Mouse (Mus musculus) frontal cortex, postnatal 14 days (tissue): Measurements from ENCODE around the gene Zfp667.
A peak's percentile ranks its signal among the peaks of the same experiment; 100 is the strongest.
"Not testable (repeated sequence)": the region's sequence is repeated elsewhere in the genome, so short reads cannot be mapped to it uniquely, and the experiment has no call there.

ENCODE experiments used
- DNase-seq, 2 experiments: peaks; one replicate each; pipeline ENCODE4 v3.0.0; 2022; ENCODE audit warnings: low spot score in 2 of 2

Gene Zfp667

DNA sequence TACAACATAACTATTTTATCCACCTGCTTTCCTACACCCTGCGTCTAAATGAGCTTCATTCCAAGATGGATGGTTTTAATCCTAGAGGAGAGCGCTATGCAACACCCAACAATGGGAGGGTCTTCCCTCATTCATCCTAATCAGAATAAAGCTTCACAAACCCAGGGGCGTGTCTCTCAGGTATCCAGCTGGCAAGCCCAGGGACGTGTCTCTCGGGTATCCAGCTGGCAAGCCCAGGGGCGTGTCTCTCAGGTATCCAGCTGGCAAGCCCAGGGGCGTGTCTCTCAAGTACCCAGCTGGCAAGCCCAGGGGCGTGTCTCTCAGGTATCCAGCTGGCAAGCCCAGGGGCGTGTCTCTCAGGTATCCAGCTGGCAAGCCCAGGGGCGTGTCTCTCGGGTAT is 14.4 kb downstream of the Zfp667 start:
- DNase-seq = not testable (repeated sequence)

DNA sequence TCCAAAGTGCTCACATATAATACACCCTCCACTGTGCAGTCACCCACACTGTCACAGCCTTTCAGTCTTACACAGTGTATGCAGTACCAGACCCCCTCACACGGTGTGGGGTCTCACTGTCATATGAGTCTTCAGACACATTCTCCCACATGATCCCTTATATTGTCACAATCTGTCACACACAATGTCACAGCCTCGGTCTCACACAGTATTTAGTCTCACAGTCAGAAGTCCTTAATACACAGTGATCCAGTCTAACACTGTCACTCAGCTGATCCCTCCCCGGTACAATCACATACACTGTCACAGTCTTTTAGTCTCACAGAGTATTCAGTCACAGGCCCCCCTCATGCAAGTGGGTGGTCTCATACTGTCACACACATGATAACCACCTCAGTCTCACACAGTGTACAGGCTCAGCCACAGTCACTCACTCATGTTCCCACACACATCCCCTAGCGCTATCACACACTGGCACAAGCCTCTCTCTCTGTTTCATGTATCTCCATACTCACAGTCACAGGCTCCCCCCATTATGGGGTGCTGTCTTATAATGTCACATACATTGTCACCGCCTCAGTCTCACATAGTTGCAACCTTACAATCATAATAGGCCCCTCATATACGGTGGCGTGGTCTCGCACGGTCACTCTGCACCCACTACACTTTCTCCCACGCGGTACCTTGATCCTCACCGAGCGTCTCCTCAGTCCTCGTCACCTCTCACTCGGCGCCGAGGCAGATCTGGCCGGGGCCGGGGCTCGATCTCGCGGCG is 44.3 kb downstream of the Zfp667 start:
- DNase-seq = peak; percentile 31 to 33

DNA sequence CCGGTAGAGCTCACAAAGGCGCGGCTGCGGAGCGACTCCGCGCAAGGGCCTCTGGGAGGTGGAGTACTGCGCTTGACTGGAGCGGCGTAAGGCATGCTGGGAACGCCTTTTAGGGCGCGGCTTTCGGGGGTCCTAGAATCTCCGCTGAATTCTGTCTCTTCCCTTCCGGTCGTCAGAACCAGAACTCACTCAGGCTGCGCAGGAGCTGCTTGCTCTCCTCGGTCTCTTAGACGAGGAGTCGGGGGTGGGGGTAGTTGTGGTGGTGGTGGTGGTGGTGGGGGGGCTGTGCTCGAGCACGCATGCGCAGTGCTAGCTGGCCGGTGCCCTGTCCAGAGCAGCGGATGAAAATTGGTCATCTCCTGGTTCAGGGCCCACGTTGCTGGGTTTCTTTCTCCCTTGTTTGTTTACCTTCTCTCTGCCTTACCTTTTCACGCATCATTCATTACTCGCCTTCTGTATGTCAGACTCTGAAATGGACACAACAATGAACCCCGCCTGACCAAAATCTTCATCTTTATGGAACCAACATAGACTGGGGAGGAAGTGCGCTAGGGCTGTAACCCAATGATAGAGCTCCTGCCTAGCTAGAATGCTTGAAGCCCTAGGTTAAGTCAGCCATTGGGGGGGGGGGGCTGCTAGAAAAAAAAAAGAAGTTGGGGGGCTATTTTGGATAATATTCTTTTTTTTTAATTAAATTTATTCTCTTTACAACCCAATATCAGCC is 45.0 kb downstream of the Zfp667 start, which contains the start of gene Zfp583:
TSS of gene Zfp583 (minus strand) at position 53 of the 724 bp plus-strand sequence.
- peak; percentile 73 to 83 for DNase-seq

DNA sequence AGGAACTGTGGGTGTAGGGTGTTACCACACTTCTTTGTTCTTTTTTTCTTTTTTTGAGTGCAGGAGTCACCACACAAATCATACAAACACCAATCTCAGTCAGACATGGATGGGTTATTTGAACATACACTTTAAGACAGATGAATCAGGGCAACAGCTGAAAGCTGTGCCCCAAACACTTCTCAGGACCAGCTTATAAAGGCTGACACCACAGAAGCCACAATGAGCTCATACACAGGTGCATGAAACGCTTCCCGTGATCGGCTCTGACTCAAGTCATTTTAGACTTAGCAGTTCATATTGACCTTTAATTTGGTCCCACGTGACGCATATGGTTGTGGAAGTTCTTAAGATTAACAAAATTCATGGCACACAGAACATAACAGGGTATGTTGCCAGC is 53.5 kb downstream of the Zfp667 start:
- no peak for DNase-seq

DNA sequence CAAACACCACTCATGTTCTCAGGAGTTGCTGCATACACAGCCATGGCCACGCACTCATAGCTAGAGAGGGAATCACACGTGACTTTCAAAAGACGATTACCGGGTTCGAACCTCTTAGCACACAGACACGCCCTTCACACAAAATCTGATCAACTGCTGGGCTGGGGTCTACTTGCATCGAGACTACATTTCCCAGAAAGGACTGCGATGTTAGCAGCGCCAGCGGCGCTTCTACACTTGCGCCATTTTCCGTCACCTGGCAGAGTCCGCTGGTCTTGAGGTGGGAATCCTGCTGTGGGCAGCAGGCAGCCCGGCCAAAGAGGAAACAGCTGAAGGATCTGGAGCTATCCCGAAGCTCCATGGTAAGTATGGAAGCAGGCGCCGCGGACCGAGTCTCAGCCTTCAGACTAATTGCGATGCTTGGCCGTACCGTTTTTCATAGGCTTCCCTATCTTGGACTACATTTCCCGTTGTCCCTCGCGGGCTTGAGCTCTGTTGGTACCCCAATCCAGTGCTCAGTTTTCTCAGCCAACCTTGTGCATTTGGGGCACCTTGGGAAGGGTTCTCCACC is 57.2 kb downstream of the Zfp667 start, which contains the start of gene Gm3854:
TSS of gene Gm3854 (plus strand) at position 259 of the 571 bp plus-strand sequence.
- DNase-seq = peak; percentile 76 to 77

DNA sequence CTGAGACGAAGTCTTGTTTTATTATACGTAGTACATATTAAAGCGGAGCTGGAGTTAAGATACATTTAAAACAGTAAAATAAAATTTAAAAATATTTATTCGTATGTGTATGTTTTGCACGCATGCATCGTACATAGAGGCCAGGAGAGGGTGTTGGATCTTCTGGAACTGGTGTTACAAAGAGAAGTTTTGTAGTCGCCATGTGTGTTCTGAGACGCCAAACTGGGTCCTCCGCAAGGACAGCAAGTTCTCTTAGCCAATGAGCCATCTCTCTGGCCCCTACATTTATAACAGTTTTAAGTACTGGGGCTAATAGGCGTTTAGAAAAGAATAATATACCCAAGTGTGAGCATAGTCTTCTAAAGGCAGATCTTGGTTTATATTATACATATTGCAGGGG is 57.7 kb downstream of the Zfp667 start:
- no peak for DNase-seq
